Mouse (Mus musculus): ENCODE measurements around the gene Defb15. TPM values are rescaled to one million over a fixed set of nuclear protein-coding genes. Genes with fewer than 3 reads are reported as not detected.

The Defb15 gene
- total RNA-seq, 2 experiments from 2014 or later = not detected

Other genes with a start within 250 kb of the Defb15 start
- not detected in 2 replicates for gene AY761184, start 229.1 kb downstream of the Defb15 start, total RNA-seq (2015; ENCODE audit: low replicate concordance)
- gene AY761184, start 229.1 kb downstream of the Defb15 start, total RNA-seq (2017; ENCODE audit: low replicate concordance) = not detected in 2 replicates
- gene Defa24, start 198.2 kb downstream of the Defb15 start, total RNA-seq (2015; ENCODE audit: low replicate concordance) = not detected in 2 replicates
- not detected in 2 replicates for gene Defa24, start 198.2 kb downstream of the Defb15 start, total RNA-seq (2017; ENCODE audit: low replicate concordance)
- not detected in 2 replicates for gene Defb50, start 109.2 kb downstream of the Defb15 start, total RNA-seq (2015; ENCODE audit: low replicate concordance)
- gene Defb50, start 109.2 kb downstream of the Defb15 start, total RNA-seq (2017; ENCODE audit: low replicate concordance) = not detected in 2 replicates
- gene Defb2, start 92.8 kb downstream of the Defb15 start, total RNA-seq (2015; ENCODE audit: low replicate concordance) = not detected in 2 replicates
- not detected in 2 replicates for gene Defb2, start 92.8 kb downstream of the Defb15 start, total RNA-seq (2017; ENCODE audit: low replicate concordance)
- not detected in 2 replicates for gene Defb10, start 73.8 kb downstream of the Defb15 start, total RNA-seq (2015; ENCODE audit: low replicate concordance)
- gene Defb10, start 73.8 kb downstream of the Defb15 start, total RNA-seq (2017; ENCODE audit: low replicate concordance) = not detected in 2 replicates
- gene Defb9, start 47.3 kb downstream of the Defb15 start, total RNA-seq (2015; ENCODE audit: low replicate concordance) = not detected in 2 replicates
- not detected in 2 replicates for gene Defb9, start 47.3 kb downstream of the Defb15 start, total RNA-seq (2017; ENCODE audit: low replicate concordance)
- not detected in 2 replicates for gene Defb11, start 26.3 kb downstream of the Defb15 start, total RNA-seq (2015; ENCODE audit: low replicate concordance)
- not detected in 2 replicates for gene Defb11, start 26.3 kb downstream of the Defb15 start, total RNA-seq (2017; ENCODE audit: low replicate concordance)
- not detected in 2 replicates for gene Defb35, start 5.6 kb upstream of the Defb15 start, total RNA-seq (2015; ENCODE audit: low replicate concordance)
- not detected in 2 replicates for gene Defb35, start 5.6 kb upstream of the Defb15 start, total RNA-seq (2017; ENCODE audit: low replicate concordance)
- gene Defb13, start 14.1 kb upstream of the Defb15 start, total RNA-seq (2015; ENCODE audit: low replicate concordance) = not detected in 2 replicates
- gene Defb13, start 14.1 kb upstream of the Defb15 start, total RNA-seq (2017; ENCODE audit: low replicate concordance) = not detected in 2 replicates
- not detected in 2 replicates for gene Fam90a1a, start 26.0 kb upstream of the Defb15 start, total RNA-seq (2015; ENCODE audit: low replicate concordance)
- not detected in 2 replicates for gene Fam90a1a, start 26.0 kb upstream of the Defb15 start, total RNA-seq (2017; ENCODE audit: low replicate concordance)
- gene Ccdc70, start 37.1 kb upstream of the Defb15 start, total RNA-seq (2015; ENCODE audit: low replicate concordance) = not detected in 2 replicates
- not detected in 2 replicates for gene Ccdc70, start 37.1 kb upstream of the Defb15 start, total RNA-seq (2017; ENCODE audit: low replicate concordance)
- 0.96 and 3.6 TPM in 2 replicates for gene Atp7b, start 127.6 kb upstream of the Defb15 start, total RNA-seq (2015; ENCODE audit: low replicate concordance)
- gene Atp7b, start 127.6 kb upstream of the Defb15 start, total RNA-seq (2017; ENCODE audit: low replicate concordance) = 4.0 and 4.3 TPM in 2 replicates
- gene Alg11, start 128.0 kb upstream of the Defb15 start, total RNA-seq (2015; ENCODE audit: low replicate concordance) = 6.9 and 7.1 TPM in 2 replicates
- gene Alg11, start 128.0 kb upstream of the Defb15 start, total RNA-seq (2017; ENCODE audit: low replicate concordance) = 8.9 and 9.0 TPM in 2 replicates
- gene Nek5, start 192.3 kb upstream of the Defb15 start, total RNA-seq (2015; ENCODE audit: low replicate concordance) = not detected in 2 replicates
- gene Nek5, start 192.3 kb upstream of the Defb15 start, total RNA-seq (2017; ENCODE audit: low replicate concordance) = 0.68 TPM in 1 of 2 replicates, not detected in the other
- 4.4 and 7.1 TPM in 2 replicates for gene Nek3, start 233.7 kb upstream of the Defb15 start, total RNA-seq (2015; ENCODE audit: low replicate concordance)
- 5.9 and 7.7 TPM in 2 replicates for gene Nek3, start 233.7 kb upstream of the Defb15 start, total RNA-seq (2017; ENCODE audit: low replicate concordance)